Mouse (Mus musculus) adrenal gland (tissue): Measurements from ENCODE around the gene Tyrobp.

Experiments used
- intact Hi-C: fragments of 180-260 bp; cut with DNase I; formaldehyde crosslinking; loops from one replicate; pipeline ENCODE4 v1.15.1; 2025

Tyrobp gene

DNA sequence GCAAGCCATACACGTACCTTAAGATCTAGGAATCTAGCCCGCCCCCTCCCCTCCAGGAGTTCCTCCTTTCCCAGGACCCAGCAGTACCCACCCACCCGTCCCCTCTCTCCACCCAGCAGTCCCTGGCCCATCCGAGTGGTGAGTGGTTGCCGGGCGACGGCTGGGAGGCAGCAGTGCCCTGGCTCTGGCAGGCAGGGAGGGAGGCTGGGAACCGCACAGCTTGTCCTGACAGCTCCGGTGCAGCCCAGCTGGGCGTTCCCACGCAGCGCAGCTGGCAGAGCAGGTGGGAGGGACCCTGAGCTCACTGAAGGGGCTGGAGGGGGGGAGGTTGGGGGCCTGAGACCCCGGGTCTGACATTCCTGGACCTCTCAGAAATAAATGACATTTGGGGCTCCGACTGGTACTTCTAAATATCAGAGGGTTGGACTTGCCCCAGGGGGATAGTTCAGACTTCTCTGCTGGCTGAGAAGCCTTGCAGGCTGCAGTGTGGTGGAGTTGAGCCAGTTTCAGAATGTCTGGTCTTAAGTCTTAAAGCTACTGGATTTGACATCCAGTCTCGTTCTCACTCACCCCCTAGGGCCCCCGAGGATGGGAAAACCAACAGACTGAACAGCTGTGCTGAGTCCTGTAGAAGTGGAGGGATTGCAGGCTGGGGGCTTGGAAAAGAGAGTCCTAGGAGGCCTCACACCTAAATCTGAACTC, 44.2 kb downstream of the Tyrobp start, which contains the start of the genes Kirrel2 and Nphs1:
Gene Kirrel2 (minus strand): TSS at position 62 of the 702 bp plus-strand sequence.
Gene Nphs1 (plus strand): TSS at position 687 of the 702 bp plus-strand sequence.
- intact Hi-C loops = no loop called here

- intact Hi-C loops = no loop called here
Observed at GRCm38 (mm10) chr7:30459484-30459883, 45.9 kb downstream of the Tyrobp start.

- intact Hi-C loops = no loop called here
Observed at GRCm38 (mm10) chr7:30463568-30463967, 50.0 kb downstream of the Tyrobp start.

DNA sequence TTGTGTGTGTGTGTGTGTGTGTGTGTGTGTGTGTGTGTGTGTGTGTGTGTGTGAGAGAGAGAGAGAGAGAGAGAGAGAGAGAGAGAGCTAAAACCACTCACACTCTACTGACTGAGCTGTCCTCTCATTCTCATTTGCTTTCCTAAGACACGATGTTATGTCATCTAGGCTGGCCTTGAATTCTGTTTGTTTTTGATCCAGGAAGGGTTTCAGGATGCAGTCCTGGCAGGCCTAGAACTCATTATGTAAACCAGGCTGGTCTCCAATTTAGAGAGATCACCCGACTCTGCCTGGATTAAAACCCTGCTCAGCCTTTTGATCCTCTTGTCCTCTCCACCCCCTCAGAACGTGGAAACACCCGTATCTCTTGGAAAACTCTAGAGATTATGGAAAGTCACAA, 50.4 kb downstream of the Tyrobp start:
- intact Hi-C loops = no loop called here

GRCm38 (mm10) chr7:30464816-30465300, 51.3 kb downstream of the Tyrobp start:
- intact Hi-C loops = no loop called here
